Mouse (Mus musculus): ENCODE data around the gene Prkcz. TPM values are rescaled to one million over a fixed set of nuclear protein-coding genes. Genes with fewer than 3 reads are reported as not detected.

Gene Prkcz
- total and polyA plus RNA-seq, 3 experiments: 0.16 to 11.8 (median 1.6) TPM

- TF ChIP-seq BHLHE40 (IDR thresholded peaks at IDR 0.05; ENCODE audit: low read depth, low read length): no peak
- TF ChIP-seq UBTF (IDR thresholded peaks at IDR 0.05; ENCODE audit: low read depth, low read length): no peak
- TF ChIP-seq SMC3 (IDR thresholded peaks at IDR 0.05; ENCODE audit: low read depth, low read length): no peak
- TF ChIP-seq ETS1 (conservative IDR thresholded peaks at IDR 0.05; ENCODE audit: low read depth, low read length): no peak
- no peak for TF ChIP-seq GABPA (IDR thresholded peaks at IDR 0.05; ENCODE audit: insufficient replicate concordance, low read depth, low read length)
- TF ChIP-seq TCF12 (IDR thresholded peaks at IDR 0.05; ENCODE audit: low read depth, low read length): no peak
- Histone ChIP-seq H3K4me3 (replicated peaks in 1 of 3; ENCODE audit: low read depth in 2 of 3, low read length in 2 of 3, poor library complexity in 1 of 3) (no peak overlapping the region), H3K27me3 (replicated peaks) (peaks cover 27% of the 10 kb centered on the region), H3K4me1 (ENCODE audit: control insufficient read depth in 1 of 2, insufficient read depth in 2 of 2) (peaks cover 10 to 25% of the 10 kb centered on the region in 2 experiments), H3K9ac (ENCODE audit: insufficient read depth, low read depth) (no peak overlapping the region), H3K27ac (ENCODE audit: insufficient read depth, low read depth) (no peak overlapping the region), H3K4me2 (ENCODE audit: insufficient read depth, low read depth, poor library complexity, severe bottlenecking) (no peak overlapping the region), H3K79me2 (replicated peaks; ENCODE audit: control insufficient read depth, extremely low read depth, insufficient read depth, poor library complexity, severe bottlenecking) (no peaks in the 10 kb centered on the region), H3K9me3 (replicated peaks; ENCODE audit: low read length) (no peaks in the 10 kb centered on the region), H3K36me3 (replicated peaks in 1 of 2; ENCODE audit: control insufficient read depth in 1 of 2, insufficient read depth in 1 of 2, low read length in 1 of 2) (no peaks in the 10 kb centered on the region)
- dilution Hi-C loops (cut with MboI; ENCODE audit: extremely low pct_ligation_motif_present, extremely low pct_unique_long_range_greater_than_20kb, low sequenced_read_pairs): no loop called here
- in situ Hi-C loops (cut with MboI; ENCODE audit: low pct_ligation_motif_present, low pct_unique_long_range_greater_than_20kb, low sequenced_read_pairs): no loop called here
- DNase-seq (ENCODE audit: extremely low read depth): no peak
Measured at GRCm38 (mm10) chr4:155354546-155354945, 6.6 kb downstream of the Prkcz start.

GRCm38 (mm10) chr4:155354035-155354434 lies 7.1 kb downstream of the Prkcz start:
- in situ Hi-C loops (cut with MboI; ENCODE audit: low pct_ligation_motif_present, low pct_unique_long_range_greater_than_20kb, low sequenced_read_pairs): no loop called here
- Histone ChIP-seq H3K27me3 (replicated peaks) (peaks cover 23% of the 10 kb centered on the region), H3K79me2 (replicated peaks; ENCODE audit: control insufficient read depth, extremely low read depth, insufficient read depth, poor library complexity, severe bottlenecking) (no peaks in the 10 kb centered on the region), H3K27ac (ENCODE audit: insufficient read depth, low read depth) (no peak overlapping the region), H3K9me3 (replicated peaks; ENCODE audit: low read length) (no peaks in the 10 kb centered on the region), H3K4me2 (ENCODE audit: insufficient read depth, low read depth, poor library complexity, severe bottlenecking) (no peak overlapping the region), H3K4me1 (ENCODE audit: control insufficient read depth in 1 of 2, insufficient read depth in 2 of 2) (peaks cover 5 to 19% of the 10 kb centered on the region in 2 experiments; a peak in 3 of 4 replicates), H3K36me3 (replicated peaks in 1 of 2; ENCODE audit: control insufficient read depth in 1 of 2, insufficient read depth in 1 of 2, low read length in 1 of 2) (no peaks in the 10 kb centered on the region), H3K9ac (ENCODE audit: insufficient read depth, low read depth) (no peak overlapping the region), H3K4me3 (replicated peaks in 1 of 3; ENCODE audit: low read depth in 2 of 3, low read length in 2 of 3, poor library complexity in 1 of 3) (no peak overlapping the region)
- TF ChIP-seq USF1 (IDR thresholded peaks at IDR 0.05; ENCODE audit: low read depth, low read length): no peak
- no peak for TF ChIP-seq TCF12 (IDR thresholded peaks at IDR 0.05; ENCODE audit: low read depth, low read length)
- TF ChIP-seq ZNF384 (IDR thresholded peaks at IDR 0.05; ENCODE audit: low read depth, low read length): no peak
- TF ChIP-seq NRF1 (IDR thresholded peaks at IDR 0.05; ENCODE audit: low read depth, low read length): no peak
- no peak for TF ChIP-seq ELF1 (IDR thresholded peaks at IDR 0.05; ENCODE audit: low read depth, low read length)
- no peak for TF ChIP-seq TBP (conservative IDR thresholded peaks at IDR 0.05; ENCODE audit: low read depth, low read length)
- no peak for TF ChIP-seq KAT2A (IDR thresholded peaks at IDR 0.05; ENCODE audit: insufficient replicate concordance, low read length)
- dilution Hi-C loops (cut with MboI; ENCODE audit: extremely low pct_ligation_motif_present, extremely low pct_unique_long_range_greater_than_20kb, low sequenced_read_pairs): no loop called here
- DNase-seq (ENCODE audit: extremely low read depth): no peak

GRCm38 (mm10) chr4:155352581-155352980 lies 8.6 kb downstream of the Prkcz start:
- Histone ChIP-seq H3K4me3 (replicated peaks in 1 of 3; ENCODE audit: low read depth in 2 of 3, low read length in 2 of 3, poor library complexity in 1 of 3) (no peak overlapping the region), H3K9me3 (replicated peaks; ENCODE audit: low read length) (no peaks in the 10 kb centered on the region), H3K9ac (ENCODE audit: insufficient read depth, low read depth) (no peak overlapping the region), H3K4me2 (ENCODE audit: insufficient read depth, low read depth, poor library complexity, severe bottlenecking) (no peak overlapping the region), H3K27ac (ENCODE audit: insufficient read depth, low read depth) (no peak overlapping the region), H3K4me1 (ENCODE audit: control insufficient read depth in 1 of 2, insufficient read depth in 2 of 2) (peaks cover 0 to 13% of the 10 kb centered on the region in 2 experiments; a peak in 3 of 4 replicates), H3K27me3 (replicated peaks) (peaks cover 22% of the 10 kb centered on the region), H3K79me2 (replicated peaks; ENCODE audit: control insufficient read depth, extremely low read depth, insufficient read depth, poor library complexity, severe bottlenecking) (no peaks in the 10 kb centered on the region), H3K36me3 (replicated peaks in 1 of 2; ENCODE audit: control insufficient read depth in 1 of 2, insufficient read depth in 1 of 2, low read length in 1 of 2) (no peaks in the 10 kb centered on the region)
- TF ChIP-seq MEF2A (IDR thresholded peaks at IDR 0.05; ENCODE audit: borderline replicate concordance, low read depth, low read length): no peak
- TF ChIP-seq ZKSCAN1 (IDR thresholded peaks at IDR 0.05; ENCODE audit: borderline replicate concordance, low read depth, low read length): no peak
- no peak for TF ChIP-seq NRF1 (IDR thresholded peaks at IDR 0.05; ENCODE audit: low read depth, low read length)
- TF ChIP-seq GABPA (IDR thresholded peaks at IDR 0.05; ENCODE audit: insufficient replicate concordance, low read depth, low read length): no peak
- TF ChIP-seq IRF4 (IDR thresholded peaks at IDR 0.05; ENCODE audit: low read depth, low read length): no peak
- TF ChIP-seq ZMIZ1 (IDR thresholded peaks at IDR 0.05; ENCODE audit: low read depth, low read length): no peak
- no peak for TF ChIP-seq MAFK (IDR thresholded peaks at IDR 0.05; ENCODE audit: insufficient replicate concordance, low read length)
- TF ChIP-seq USF1 (IDR thresholded peaks at IDR 0.05; ENCODE audit: low read depth, low read length): no peak
- no peak for TF ChIP-seq POLR2A (IDR thresholded peaks at IDR 0.05; ENCODE audit: low read depth, low read length)
- no peak for TF ChIP-seq CHD1 (IDR thresholded peaks at IDR 0.05; ENCODE audit: low read depth, low read length)
- in situ Hi-C loops (cut with MboI; ENCODE audit: low pct_ligation_motif_present, low pct_unique_long_range_greater_than_20kb, low sequenced_read_pairs): no loop called here
- DNase-seq (ENCODE audit: extremely low read depth): no peak
- dilution Hi-C loops (cut with MboI; ENCODE audit: extremely low pct_ligation_motif_present, extremely low pct_unique_long_range_greater_than_20kb, low sequenced_read_pairs): no loop called here
